ENCODE assay signal across 8 mouse cellular contexts in genomic region chr14:78732617-78733312, GRCm38 (mm10). TPM values are rescaled to one million over a fixed set of nuclear protein-coding genes. Genes with fewer than 3 reads are reported as not detected.
DNase-seq lines count a peak whose midpoint lies in the region; ATAC-seq and TF ChIP-seq lines count a peak whose summit lies in the region.

Dgkh (minus strand) TSS chr14:78732776.

- 2% methylated on average over 67 of the region's 71 CpGs for WGBS in bone marrow, adult 2 months
- 0% methylated on average over 65 of the region's 71 CpGs for WGBS in embryonic facial prominence, embryonic 15.5 days
- WGBS in heart, embryonic 11.5 days (ENCODE audit: insufficient replicate concordance): under 1% methylated on average over 68 of the region's 71 CpGs
- under 1% methylated on average over 69 of the region's 71 CpGs for WGBS in kidney, embryonic 15.5 days
- WGBS in limb, embryonic 15.5 days: under 1% methylated on average over 60 of the region's 71 CpGs
- 0% methylated on average over 57 of the region's 71 CpGs for WGBS in midbrain, embryonic 16.5 days

- peak; percentile 93 for ATAC-seq in embryonic facial prominence, embryonic 15.5 days (ENCODE audit: insufficient number of reproducible peaks, low FRiP score, low TSS enrichment, low read depth)
- peak; percentile 88 for ATAC-seq in heart, embryonic 11.5 days (replicated peaks; ENCODE audit: insufficient number of reproducible peaks, low FRiP score, low TSS enrichment)
- ATAC-seq in kidney, embryonic 15.5 days (replicated peaks; ENCODE audit: low FRiP score): peak; percentile 95
- ATAC-seq in limb, embryonic 15.5 days (ENCODE audit: insufficient number of reproducible peaks, low FRiP score, low TSS enrichment, low read depth): peak; percentile 84
- peak; percentile 96 for ATAC-seq in midbrain, embryonic 16.5 days

- peak within 1 kb of the TSS; percentile 68 for H3K4me3 ChIP-seq in bone marrow, adult 2 months (replicated peaks; ENCODE audit: control insufficient read depth, low read depth, low read length)
- H3K4me3 ChIP-seq in embryonic facial prominence, embryonic 15.5 days (replicated peaks): peak within 1 kb of the TSS; percentile 79
- peak within 1 kb of the TSS; percentile 69 for H3K4me3 ChIP-seq in heart, embryonic 11.5 days (ENCODE audit: low read depth, low read length)
- peak within 1 kb of the TSS; percentile 86 for H3K4me3 ChIP-seq in kidney, embryonic 15.5 days (replicated peaks)
- peak within 1 kb of the TSS; percentile 85 for H3K4me3 ChIP-seq in limb, embryonic 15.5 days
- peak within 1 kb of the TSS; percentile 85 for H3K4me3 ChIP-seq in midbrain, embryonic 16.5 days (ENCODE audit: low read depth, low read length)

- H3K4me1 ChIP-seq in bone marrow, adult 2 months (ENCODE audit: control insufficient read depth, insufficient read depth, low read length): no peaks in the 10 kb centered on the region
- peaks cover 15% of the 10 kb centered on the region for H3K4me1 ChIP-seq in embryonic facial prominence, embryonic 15.5 days
- H3K4me1 ChIP-seq in heart, embryonic 11.5 days (ENCODE audit: control insufficient read depth, insufficient read depth, low read length): peaks cover 2% of the 10 kb centered on the region; the same call in 1 of the 2 replicates
- peaks cover 26% of the 10 kb centered on the region for H3K4me1 ChIP-seq in kidney, embryonic 15.5 days
- peaks cover 9% of the 10 kb centered on the region for H3K4me1 ChIP-seq in limb, embryonic 15.5 days
- peaks cover 6% of the 10 kb centered on the region; the same call in 1 of the 2 replicates for H3K4me1 ChIP-seq in midbrain, embryonic 16.5 days (ENCODE audit: control insufficient read depth, insufficient read depth, low read length)

- no peaks in the 10 kb centered on the region for H3K9me3 ChIP-seq in embryonic facial prominence, embryonic 15.5 days (replicated peaks)
- no peaks in the 10 kb centered on the region for H3K9me3 ChIP-seq in heart, embryonic 11.5 days (replicated peaks; ENCODE audit: control insufficient read depth, low read length)
- no peaks in the 10 kb centered on the region for H3K9me3 ChIP-seq in kidney, embryonic 15.5 days (replicated peaks)
- H3K9me3 ChIP-seq in limb, embryonic 15.5 days: no peaks in the 10 kb centered on the region
- no peaks in the 10 kb centered on the region for H3K9me3 ChIP-seq in midbrain, embryonic 16.5 days (replicated peaks; ENCODE audit: control insufficient read depth, low read length, poor library complexity, severe bottlenecking)

- peak within 1 kb of the TSS; percentile 98 for H3K4me2 ChIP-seq in embryonic facial prominence, embryonic 15.5 days (replicated peaks)
- peak within 1 kb of the TSS; percentile 93 for H3K4me2 ChIP-seq in heart, embryonic 11.5 days
- H3K4me2 ChIP-seq in kidney, embryonic 15.5 days: peak within 1 kb of the TSS; percentile 96
- peak within 1 kb of the TSS; percentile 96 for H3K4me2 ChIP-seq in limb, embryonic 15.5 days
- peak within 1 kb of the TSS; percentile 94 for H3K4me2 ChIP-seq in midbrain, embryonic 16.5 days (ENCODE audit: low read length)

- peak; percentile 66 for DNase-seq in 3T3-L1 (ENCODE audit: low read depth, low spot score)
- DNase-seq in spleen, adult 18-20 months: peak; percentile 81 to 84

- TF ChIP-seq CTCF in bone marrow, adult 2 months (IDR thresholded peaks at IDR 0.05; ENCODE audit: control insufficient read depth, insufficient read depth, low read length): no peak

- peak; percentile 70; the same call in 1 of the 2 replicates for TF ChIP-seq POLR2A in bone marrow, adult 2 months (IDR thresholded peaks at IDR 0.05; ENCODE audit: borderline replicate concordance, control insufficient read depth, low read depth, low read length)

- peaks cover 3% of the 10 kb centered on the region; the same call in 1 of the 2 replicates for H3K27me3 ChIP-seq in embryonic facial prominence, embryonic 15.5 days
- no peaks in the 10 kb centered on the region for H3K27me3 ChIP-seq in heart, embryonic 11.5 days (ENCODE audit: control insufficient read depth, insufficient read depth, low read length)
- peaks cover 7% of the 10 kb centered on the region for H3K27me3 ChIP-seq in kidney, embryonic 15.5 days
- peaks cover 3% of the 10 kb centered on the region; the same call in 1 of the 2 replicates for H3K27me3 ChIP-seq in limb, embryonic 15.5 days
- peaks cover 2% of the 10 kb centered on the region; the same call in 1 of the 2 replicates for H3K27me3 ChIP-seq in midbrain, embryonic 16.5 days (ENCODE audit: control insufficient read depth, insufficient read depth, low read depth, low read length)

- peak within 1 kb of the TSS; percentile 83 for H3K27ac ChIP-seq in bone marrow, adult 2 months (ENCODE audit: control insufficient read depth, insufficient read depth, low read depth, low read length, poor library complexity)
- H3K27ac ChIP-seq in embryonic facial prominence, embryonic 15.5 days (replicated peaks): peak within 1 kb of the TSS; percentile 85
- H3K27ac ChIP-seq in heart, embryonic 11.5 days (ENCODE audit: low read depth, low read length): no peak within 1 kb of the TSS
- peak within 1 kb of the TSS; percentile 92 for H3K27ac ChIP-seq in kidney, embryonic 15.5 days
- H3K27ac ChIP-seq in limb, embryonic 15.5 days: peak within 1 kb of the TSS; percentile 79
- H3K27ac ChIP-seq in midbrain, embryonic 16.5 days (ENCODE audit: low read length): peak within 1 kb of the TSS; percentile 91

- H3K36me3 ChIP-seq in embryonic facial prominence, embryonic 15.5 days: no peaks in the 10 kb centered on the region
- no peaks in the 10 kb centered on the region for H3K36me3 ChIP-seq in heart, embryonic 11.5 days (ENCODE audit: control insufficient read depth, insufficient read depth, low read length)
- no peaks in the 10 kb centered on the region for H3K36me3 ChIP-seq in kidney, embryonic 15.5 days
- no peaks in the 10 kb centered on the region for H3K36me3 ChIP-seq in limb, embryonic 15.5 days
- H3K36me3 ChIP-seq in midbrain, embryonic 16.5 days (ENCODE audit: control insufficient read depth, insufficient read depth, low read length): no peaks in the 10 kb centered on the region

- peak within 1 kb of the TSS; percentile 69 for H3K9ac ChIP-seq in embryonic facial prominence, embryonic 15.5 days
- peak within 1 kb of the TSS; percentile 81 for H3K9ac ChIP-seq in heart, embryonic 11.5 days (ENCODE audit: low read depth, low read length)
- peak within 1 kb of the TSS; percentile 90 for H3K9ac ChIP-seq in kidney, embryonic 15.5 days
- H3K9ac ChIP-seq in limb, embryonic 15.5 days: peak within 1 kb of the TSS; percentile 72
- H3K9ac ChIP-seq in midbrain, embryonic 16.5 days (ENCODE audit: low read depth, low read length): peak within 1 kb of the TSS; percentile 94

RNA-seq across cellular contexts. Expression of gene Dgkh, which starts in this region (rescaled TPM):
- 1.0 and 6.9 TPM in 2 replicates for polyA plus RNA-seq in bone marrow, adult 2 months (2011; ENCODE audit: insufficient read depth, insufficient read length, low replicate concordance, missing spikeins)
- polyA plus RNA-seq in embryonic facial prominence, embryonic 15.5 days (2015; fragmentation: Nextera tagmentation; extraction: Ambion mirVana): 1.7 and 1.8 TPM in 2 replicates
- polyA plus RNA-seq in heart, embryonic 11.5 days (2014; fragmentation: Nextera tagmentation; extraction: Ambion mirVana): 2.1 and 2.9 TPM in 2 replicates
- polyA plus RNA-seq in kidney, embryonic 15.5 days (2015; fragmentation: Nextera tagmentation; extraction: Ambion mirVana): 2.3 and 2.5 TPM in 2 replicates
- 1.4 and 1.5 TPM in 2 replicates for polyA plus RNA-seq in limb, embryonic 15.5 days (2015; fragmentation: Nextera tagmentation; extraction: Ambion mirVana)
- polyA plus RNA-seq in midbrain, embryonic 16.5 days (2015; fragmentation: Nextera tagmentation; extraction: Ambion mirVana): 2.4 and 2.6 TPM in 2 replicates
